ENCODE assay signal across 25 mouse cellular contexts in the genomic region with DNA sequence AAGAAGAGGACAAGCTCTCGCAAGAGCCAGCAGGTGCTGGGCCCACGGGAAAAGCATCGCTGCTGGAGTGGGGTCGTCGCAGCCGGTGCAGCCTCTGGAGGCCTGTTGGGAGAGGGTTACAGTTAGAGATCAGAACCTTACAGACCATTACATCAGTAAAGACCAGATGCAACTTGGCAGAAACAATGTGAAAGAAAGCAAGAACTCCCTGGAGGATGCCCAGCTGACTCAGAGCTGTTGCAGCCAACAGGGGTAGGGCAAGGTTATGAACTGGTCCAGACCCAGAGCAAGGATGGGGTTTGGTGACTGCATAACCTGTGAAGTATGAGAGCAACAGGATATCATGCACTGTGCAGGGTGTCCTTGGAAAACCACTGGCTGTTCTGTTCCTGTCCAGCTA. TPM values are rescaled to one million over a fixed set of nuclear protein-coding genes. Genes with fewer than 3 reads are reported as not detected.
A peak's percentile ranks its signal among the peaks of the same experiment; 100 is the strongest.
DNase-seq lines count a peak whose midpoint lies in the region; ATAC-seq and TF ChIP-seq lines count a peak whose summit lies in the region.
"Had no signal": no experiment of that assay in that cellular context is flagged by ENCODE, and none has a peak within 500 bp of the region (broad histone marks: within the 10 kb centered on the region; RNA-seq: fewer than 3 reads in every experiment).

No protein-coding gene starts in this region.

- TF ChIP-seq CTCF in embryonic fibroblast, embryonic 13.5 days (IDR thresholded peaks at IDR 0.05; ENCODE audit: borderline replicate concordance, insufficient read depth, low read length): no peak

- peak; percentile 33 for DNase-seq in adrenal gland, adult 2 months
- DNase-seq in adrenal gland, adult 8-10 months: no peak
- DNase-seq in midbrain, embryonic 10.5 days (ENCODE audit: low spot score): no peak
- DNase-seq in left cerebral cortex, postnatal 25 days (ENCODE audit: low spot score in 2 of 2): no peak
- DNase-seq in heart, adult 8-10 months (ENCODE audit: low spot score): no peak
- DNase-seq: cerebellum, adult 11-12 months; cerebellum, adult 9-10 months; cerebellum, postnatal 25 days; gastrocnemius, adult 2 months; gastrocnemius, postnatal 25 days; heart, postnatal 36 days had no signal

- 82% methylated on average over 6 of the region's 6 CpGs for WGBS in midbrain, embryonic 12.5 days
- 81% methylated on average over 6 of the region's 6 CpGs for WGBS in midbrain, embryonic 10.5 days

- intact Hi-C loops in left cerebral cortex, postnatal 25 days (cut with DNase I): no loop called here

- no peak overlapping the region for H3K27ac ChIP-seq in midbrain, embryonic 12.5 days (replicated peaks)
- H3K27ac ChIP-seq in midbrain, embryonic 10.5 days (replicated peaks): no peak overlapping the region
- peak overlapping the region; percentile 67 for H3K27ac ChIP-seq in embryonic fibroblast, embryonic 13.5 days (ENCODE audit: insufficient read depth, low read length)
- H3K27ac ChIP-seq: embryonic facial prominence, embryonic 12.5 days; gastrocnemius, adult 2 months; heart, embryonic 13.5 days had no signal

- ATAC-seq in midbrain, embryonic 12.5 days (ENCODE audit: low FRiP score, low read depth): no peak
- ATAC-seq in activated CD4-positive, CD25-positive, alpha-beta regulatory T cell, adult 4 months: no peak
- ATAC-seq: forebrain, embryonic 14.5 days; hindbrain, embryonic 16.5 days; inflammation-experienced regulatory T-cells, adult 6 months; intestine, postnatal 0 days; Patski had no signal

- no peak overlapping the region for H3K4me2 ChIP-seq in midbrain, embryonic 12.5 days (replicated peaks)
- H3K4me2 ChIP-seq: embryonic facial prominence, embryonic 12.5 days; heart, embryonic 13.5 days had no signal

- TF ChIP-seq POLR2A in embryonic fibroblast, embryonic 13.5 days (IDR thresholded peaks at IDR 0.05; ENCODE audit: low read depth, low read length): no peak; the same call in 1 of the 2 replicates

- no peaks in the 10 kb centered on the region for H3K27me3 ChIP-seq in midbrain, embryonic 12.5 days
- H3K27me3 ChIP-seq in midbrain, embryonic 10.5 days (ENCODE audit: low read depth, poor library complexity, severe bottlenecking): peaks cover 16% of the 10 kb centered on the region
- H3K27me3 ChIP-seq: embryonic facial prominence, embryonic 12.5 days; Patski had no signal

- H3K36me3 ChIP-seq in midbrain, embryonic 12.5 days: peaks cover 75% of the 10 kb centered on the region
- H3K36me3 ChIP-seq in midbrain, embryonic 10.5 days: peaks cover 71% of the 10 kb centered on the region

- H3K9ac ChIP-seq in midbrain, embryonic 12.5 days (replicated peaks): 0 out of 2 replicates have a peak overlapping the region, but pooled peaks have one; percentile 6
- H3K9ac ChIP-seq: embryonic facial prominence, embryonic 12.5 days; heart, embryonic 13.5 days had no signal

- peaks cover 14% of the 10 kb centered on the region; the same call in 1 of the 2 replicates for H3K4me1 ChIP-seq in midbrain, embryonic 12.5 days
- peaks cover 35% of the 10 kb centered on the region for H3K4me1 ChIP-seq in midbrain, embryonic 10.5 days
- peaks cover 6% of the 10 kb centered on the region; the same call in 1 of the 2 replicates for H3K4me1 ChIP-seq in embryonic fibroblast, embryonic 13.5 days (ENCODE audit: control insufficient read depth, insufficient read depth, low read length)

- no peak overlapping the region for H3K4me3 ChIP-seq in midbrain, embryonic 12.5 days
- H3K4me3 ChIP-seq in midbrain, embryonic 10.5 days: no peak overlapping the region
- no peak overlapping the region for H3K4me3 ChIP-seq in embryonic fibroblast, embryonic 13.5 days (ENCODE audit: insufficient read depth, low read length)
- H3K4me3 ChIP-seq: embryonic facial prominence, embryonic 12.5 days; gastrocnemius, adult 2 months; heart, embryonic 13.5 days had no signal

- H3K9me3 ChIP-seq in midbrain, embryonic 12.5 days: no peaks in the 10 kb centered on the region
- no peaks in the 10 kb centered on the region for H3K9me3 ChIP-seq in midbrain, embryonic 10.5 days (replicated peaks)
- H3K9me3 ChIP-seq: embryonic facial prominence, embryonic 12.5 days; G1E; heart, embryonic 13.5 days had no signal

RNA-seq across cellular contexts. Expression of a gene that starts 10.4 kb away (rescaled TPM):
- total RNA-seq in adrenal gland, adult 2 months (2021): 1 to 10 TPM; 2.2 to 3.1 TPM
- 20.3 and 23.2 TPM in 2 replicates for polyA plus RNA-seq in adrenal gland, adult 2 months (2012; rRNA removed)
- 1 to 10 TPM; 2.2 to 9.4 (median 6.4) TPM for total RNA-seq in adrenal gland, adult 8-10 months (2022)
- 96.3 and 99.5 TPM in 2 replicates for polyA plus RNA-seq in midbrain, embryonic 12.5 days (2016; fragmentation: Nextera tagmentation; extraction: Ambion mirVana)
- polyA plus RNA-seq in midbrain, embryonic 10.5 days (2016; fragmentation: Nextera tagmentation; extraction: Ambion mirVana): 36.6 and 62.0 TPM in 2 replicates
- polyA plus RNA-seq in embryonic fibroblast, embryonic 13.5 days (2011; ENCODE audit: insufficient read length, low read depth, missing spikeins): 4.3 and 7.1 TPM in 2 replicates
- total RNA-seq in left cerebral cortex, postnatal 25 days (2021): 100 to 1,000 TPM; 190 to 213 TPM
- polyA plus RNA-seq in activated CD4-positive, CD25-positive, alpha-beta regulatory T cell, adult 4 months (2017; shearing (Covaris generic)): 1 to 10 TPM; 1.0 to 1.1 TPM
- under 1 TPM; 0.32 to 0.60 (median 0.36) TPM for total RNA-seq in heart, adult 8-10 months (2022)

RNA-seq across cellular contexts. Expression of a gene that starts 27.5 kb away (rescaled TPM):
- 10 to 100 TPM; 22.4 to 38.7 TPM for total RNA-seq in adrenal gland, adult 2 months (2021)
- polyA plus RNA-seq in adrenal gland, adult 2 months (2012; rRNA removed): 96.2 and 110 TPM in 2 replicates
- 10 to 100 TPM; 23.5 to 56.3 (median 32.4) TPM for total RNA-seq in adrenal gland, adult 8-10 months (2022)
- 5.8 and 6.2 TPM in 2 replicates for polyA plus RNA-seq in midbrain, embryonic 12.5 days (2016; fragmentation: Nextera tagmentation; extraction: Ambion mirVana)
- 6.1 and 6.2 TPM in 2 replicates for polyA plus RNA-seq in midbrain, embryonic 10.5 days (2016; fragmentation: Nextera tagmentation; extraction: Ambion mirVana)
- 55.6 and 58.1 TPM in 2 replicates for polyA plus RNA-seq in embryonic fibroblast, embryonic 13.5 days (2011; ENCODE audit: insufficient read length, low read depth, missing spikeins)
- 1 to 10 TPM; 5.1 to 6.4 TPM for total RNA-seq in left cerebral cortex, postnatal 25 days (2021)
- 1 to 10 TPM; 1.8 to 2.5 TPM for polyA plus RNA-seq in activated CD4-positive, CD25-positive, alpha-beta regulatory T cell, adult 4 months (2017; shearing (Covaris generic))
- 1,000 to 10,000 TPM in 1 of 4 experiments, 100 to 1,000 TPM in 3; 852 to 1,087 (median 985) TPM for total RNA-seq in heart, adult 8-10 months (2022)

RNA-seq across cellular contexts. Expression of a gene that starts 27.6 kb away (rescaled TPM):
- 1 to 10 TPM; 6.8 to 7.0 TPM for total RNA-seq in adrenal gland, adult 2 months (2021)
- 10.4 and 10.8 TPM in 2 replicates for polyA plus RNA-seq in adrenal gland, adult 2 months (2012; rRNA removed)
- total RNA-seq in adrenal gland, adult 8-10 months (2022): 10 to 100 TPM in 2 of 4 experiments, 1 to 10 TPM in 2; 9.1 to 13.4 (median 10.0) TPM
- 15.1 TPM in 2 replicates for polyA plus RNA-seq in midbrain, embryonic 12.5 days (2016; fragmentation: Nextera tagmentation; extraction: Ambion mirVana)
- 13.4 and 17.1 TPM in 2 replicates for polyA plus RNA-seq in midbrain, embryonic 10.5 days (2016; fragmentation: Nextera tagmentation; extraction: Ambion mirVana)
- polyA plus RNA-seq in embryonic fibroblast, embryonic 13.5 days (2011; ENCODE audit: insufficient read length, low read depth, missing spikeins): 7.7 and 8.0 TPM in 2 replicates
- total RNA-seq in left cerebral cortex, postnatal 25 days (2021): 1 to 10 TPM; 5.2 to 5.5 TPM
- 1 to 10 TPM; 2.5 to 4.8 TPM for polyA plus RNA-seq in activated CD4-positive, CD25-positive, alpha-beta regulatory T cell, adult 4 months (2017; shearing (Covaris generic))
- 1 to 10 TPM; 3.1 to 4.5 (median 3.9) TPM for total RNA-seq in heart, adult 8-10 months (2022)

RNA-seq across cellular contexts. Expression of a gene that starts 31.1 kb away (rescaled TPM):
- under 1 TPM in 1 of 2 experiments, not detected in 1; 0.86 TPM for total RNA-seq in adrenal gland, adult 2 months (2021)
- polyA plus RNA-seq in adrenal gland, adult 2 months (2012; rRNA removed): 0.10 TPM in 1 of 2 replicates, not detected in the other
- under 1 TPM in 1 of 4 experiments, not detected in 3; 0.56 TPM for total RNA-seq in adrenal gland, adult 8-10 months (2022)
- polyA plus RNA-seq in midbrain, embryonic 12.5 days (2016; fragmentation: Nextera tagmentation; extraction: Ambion mirVana): 0.39 TPM in 1 of 2 replicates, not detected in the other
- polyA plus RNA-seq in midbrain, embryonic 10.5 days (2016; fragmentation: Nextera tagmentation; extraction: Ambion mirVana): not detected in 2 replicates
- not detected in 2 replicates for polyA plus RNA-seq in embryonic fibroblast, embryonic 13.5 days (2011; ENCODE audit: insufficient read length, low read depth, missing spikeins)
- not detected for total RNA-seq in left cerebral cortex, postnatal 25 days (2021)
- polyA plus RNA-seq in activated CD4-positive, CD25-positive, alpha-beta regulatory T cell, adult 4 months (2017; shearing (Covaris generic)): not detected
- total RNA-seq in heart, adult 8-10 months (2022): not detected
- total RNA-seq: G1E; gastrocnemius, adult 2 months; gastrocnemius, postnatal 25 days; heart, postnatal 36 days had no signal
- polyA plus RNA-seq: cortical plate, adult 2 months; embryonic facial prominence, embryonic 12.5 days; forebrain, embryonic 14.5 days; G1E; heart, postnatal 0 days; hindbrain, embryonic 11.5 days; hindbrain, embryonic 16.5 days; inflammation-experienced regulatory T-cells, adult 6 months had no signal

RNA-seq across cellular contexts. Expression of a gene that starts 35.2 kb away (rescaled TPM):
- 10 to 100 TPM; 43.7 to 71.4 TPM for total RNA-seq in adrenal gland, adult 2 months (2021)
- polyA plus RNA-seq in adrenal gland, adult 2 months (2012; rRNA removed): 47.5 and 53.5 TPM in 2 replicates
- 10 to 100 TPM; 56.1 to 65.5 (median 61.7) TPM for total RNA-seq in adrenal gland, adult 8-10 months (2022)
- 53.0 and 54.9 TPM in 2 replicates for polyA plus RNA-seq in midbrain, embryonic 12.5 days (2016; fragmentation: Nextera tagmentation; extraction: Ambion mirVana)
- polyA plus RNA-seq in midbrain, embryonic 10.5 days (2016; fragmentation: Nextera tagmentation; extraction: Ambion mirVana): 45.9 and 46.7 TPM in 2 replicates
- 30.6 and 38.5 TPM in 2 replicates for polyA plus RNA-seq in embryonic fibroblast, embryonic 13.5 days (2011; ENCODE audit: insufficient read length, low read depth, missing spikeins)
- total RNA-seq in left cerebral cortex, postnatal 25 days (2021): 10 to 100 TPM; 45.5 to 47.8 TPM
- 100 to 1,000 TPM in 1 of 2 experiments, 10 to 100 TPM in 1; 93.6 to 106 TPM for polyA plus RNA-seq in activated CD4-positive, CD25-positive, alpha-beta regulatory T cell, adult 4 months (2017; shearing (Covaris generic))
- total RNA-seq in heart, adult 8-10 months (2022): 10 to 100 TPM; 13.5 to 21.0 (median 14.6) TPM
